Mouse (Mus musculus) hindbrain, embryonic 13.5 days (tissue): ENCODE measurements at regions not wholly inside any gene's neighbourhood (a gene's known extent, or its start where the extent isn't known, plus 50 kb on each side); places are given as distances from the start of the nearest gene placed in this dataset.
"Not testable (repeated sequence)": the region's sequence is repeated elsewhere in the genome, so short reads cannot be mapped to it uniquely, and the experiment has no call there.

Source experiments
- ATAC-seq: fragments of 200-750 bp; cut with Nextera tagmentation; 2 replicates; pipeline ENCODE4 v1.8.0; 2017; ENCODE audit warnings: moderate TSS enrichment; ENCODE audit not compliant: low FRiP score
- H3K27ac ChIP-seq: fragments of 300-500 bp; sonication (generic); 2 replicates; pipeline ENCODE4 v1.5.1; 2015; ENCODE audit warnings: inconsistent platforms, mild to moderate bottlenecking, moderate library complexity
- H3K27me3 ChIP-seq: fragments of 300-500 bp; sonication (generic); 2 replicates; pipeline ENCODE4 v1.6.1; 2015; ENCODE audit warnings: mild to moderate bottlenecking, inconsistent platforms
- H3K36me3 ChIP-seq: fragments of 300-500 bp; sonication (generic); 2 replicates; pipeline ENCODE4 v1.6.1; 2015; ENCODE audit warnings: mild to moderate bottlenecking, inconsistent platforms
- H3K4me1 ChIP-seq: fragments of 300-500 bp; sonication (generic); replicated peaks from 2 replicates; pipeline ENCODE4 v1.6.1; 2015; ENCODE audit warnings: inconsistent platforms
- H3K4me2 ChIP-seq: fragments of 300-500 bp; sonication (generic); 2 replicates; pipeline ENCODE4 v1.6.1; 2015; ENCODE audit warnings: inconsistent platforms, mild to moderate bottlenecking, moderate library complexity
- H3K4me3 ChIP-seq: fragments of 300-500 bp; sonication (generic); 2 replicates; pipeline ENCODE4 v1.5.1; 2015; ENCODE audit warnings: mild to moderate bottlenecking, inconsistent platforms
- H3K9ac ChIP-seq: fragments of 300-500 bp; sonication (generic); 2 replicates; pipeline ENCODE4 v1.6.1; 2015; ENCODE audit warnings: mild to moderate bottlenecking, inconsistent platforms
- H3K9me3 ChIP-seq: fragments of 300-500 bp; sonication (generic); 2 replicates; pipeline ENCODE4 v1.6.1; 2016; ENCODE audit warnings: inconsistent platforms
- WGBS: fragments of 180-500 bp; shearing (Covaris S2); methylation state at CpG from one replicate; pipeline ENCODE4 v1.1.7; 2015; 5-methylcytosine and 5-hydroxymethylcytosine counted together

DNA sequence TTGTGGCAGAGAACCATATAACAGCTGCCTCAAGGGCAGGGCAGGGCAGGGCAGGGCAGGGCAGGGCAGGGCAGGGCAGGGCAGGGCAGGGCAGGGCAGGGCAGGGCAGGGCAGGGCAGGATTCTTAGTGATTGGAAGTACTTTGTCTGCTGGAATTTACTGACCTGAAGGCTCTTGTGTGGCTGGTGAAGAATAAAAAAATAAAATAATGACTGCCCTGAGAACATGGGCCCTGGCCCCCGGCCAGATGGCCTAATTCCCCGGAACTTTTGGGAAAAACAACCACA is 169.3 kb downstream of the Qk start:
- not testable (repeated sequence) for H3K4me2 ChIP-seq

DNA sequence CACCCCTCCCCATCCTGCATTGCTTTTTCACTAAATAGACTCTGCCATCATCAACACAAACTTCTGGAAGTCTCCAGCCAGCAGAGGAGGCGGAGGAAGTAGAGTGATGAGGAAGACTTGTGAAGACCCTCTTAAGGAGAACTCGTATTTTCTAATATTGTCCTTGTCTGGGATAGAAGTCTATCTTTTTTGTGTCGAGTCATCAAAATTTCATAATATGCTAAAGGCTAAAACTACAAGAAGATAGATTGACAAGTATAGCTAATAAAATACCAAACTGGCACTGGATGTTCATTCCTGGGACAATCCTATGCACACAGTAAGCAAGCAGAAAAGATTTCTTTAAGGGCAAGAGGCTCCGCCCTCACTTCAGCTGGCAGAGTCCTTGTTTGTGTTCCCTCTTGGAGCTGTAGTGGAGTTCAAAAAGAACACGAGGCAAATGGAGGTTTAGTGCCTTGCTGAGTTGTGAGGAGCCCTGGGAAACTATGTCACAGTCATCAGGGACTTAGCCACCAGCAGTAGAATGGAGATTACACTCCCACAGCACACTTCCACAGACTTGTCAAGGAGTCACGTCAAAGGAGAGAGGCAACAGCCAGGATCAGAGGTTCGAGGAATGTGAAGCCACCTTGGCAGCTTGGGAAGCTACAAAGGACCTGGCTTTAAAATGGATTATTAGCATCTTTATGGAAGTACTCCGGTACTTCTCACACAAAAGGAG is 169.8 kb downstream of the Qk start:
- WGBS, result 67% methylated on average over 8 of the region's 8 CpGs
- no peak overlapping the region for H3K27ac ChIP-seq
- peaks cover 18% of the 10 kb centered on the region for H3K4me1 ChIP-seq
- no peaks in the 10 kb centered on the region for H3K36me3 ChIP-seq
- H3K4me3 ChIP-seq, result no peak overlapping the region
- ATAC-seq, result no peak
- H3K9me3 ChIP-seq, result no peaks in the 10 kb centered on the region
- H3K27me3 ChIP-seq, result no peaks in the 10 kb centered on the region
- H3K4me2 ChIP-seq, result no peak overlapping the region
- H3K9ac ChIP-seq, result no peak overlapping the region

More for the DNA sequence above, 169.3 kb downstream of the Qk start:
- WGBS, result 66% methylated on average over 2 of the region's 2 CpGs
- not testable (repeated sequence) for H3K9ac ChIP-seq, H3K27me3 ChIP-seq, ATAC-seq, H3K9me3 ChIP-seq, H3K27ac ChIP-seq, H3K36me3 ChIP-seq, H3K4me3 ChIP-seq
- H3K4me1 ChIP-seq, result peaks cover 21% of the 10 kb centered on the region

DNA sequence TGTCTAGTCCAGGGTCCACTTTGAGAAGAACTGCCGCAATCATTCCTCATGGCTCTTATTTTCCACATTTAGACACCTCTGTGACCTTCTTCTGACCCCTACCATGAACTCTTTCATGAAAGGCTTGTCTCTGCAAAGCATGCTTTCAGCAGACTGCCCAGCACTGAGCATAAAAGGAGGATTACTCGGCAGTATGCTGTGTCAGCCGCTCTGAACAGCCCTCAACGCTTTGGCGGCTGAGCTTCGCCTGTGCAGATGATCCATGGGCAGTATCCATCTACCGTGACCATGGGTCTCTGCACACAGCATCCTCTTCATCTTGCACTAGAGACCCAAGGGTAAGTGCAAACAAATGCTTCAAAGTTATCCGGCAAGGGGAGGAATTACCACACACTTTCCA is 172.5 kb downstream of the Qk start:
- H3K4me1 ChIP-seq, result peaks cover 11% of the 10 kb centered on the region
- no peaks in the 10 kb centered on the region for H3K36me3 ChIP-seq
- H3K27ac ChIP-seq, result no peak overlapping the region
- no peak overlapping the region for H3K9ac ChIP-seq
- 22% methylated on average over 8 of the region's 8 CpGs for WGBS
- H3K27me3 ChIP-seq, result no peaks in the 10 kb centered on the region
- no peak for ATAC-seq
- H3K4me2 ChIP-seq, result no peak overlapping the region
- H3K4me3 ChIP-seq, result no peak overlapping the region
- H3K9me3 ChIP-seq, result no peaks in the 10 kb centered on the region

DNA sequence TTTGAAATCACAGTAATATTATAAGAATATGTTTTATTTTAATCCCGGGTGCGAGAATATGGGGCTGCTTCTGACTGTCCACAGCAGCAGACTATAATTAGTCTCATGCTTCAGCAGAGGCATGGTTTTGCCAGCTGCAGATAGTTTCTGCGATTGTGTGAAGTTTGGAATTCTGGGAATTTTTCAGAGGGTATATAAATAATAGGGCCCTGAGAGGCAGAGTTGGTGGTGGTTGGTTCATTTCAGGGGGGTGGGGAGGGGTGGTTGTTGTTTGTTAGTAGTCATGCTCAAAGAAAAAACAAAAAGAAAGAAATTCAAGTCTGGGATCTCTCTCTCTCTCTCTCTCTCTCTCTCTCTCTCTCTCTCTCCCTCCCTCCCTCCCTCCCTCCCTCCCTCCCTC is 173.1 kb downstream of the Qk start:
- H3K4me1 ChIP-seq, result peaks cover 11% of the 10 kb centered on the region
- no peak overlapping the region for H3K9ac ChIP-seq
- H3K9me3 ChIP-seq, result no peaks in the 10 kb centered on the region
- H3K4me2 ChIP-seq, result no peak overlapping the region
- no peak overlapping the region for H3K27ac ChIP-seq
- H3K27me3 ChIP-seq, result no peaks in the 10 kb centered on the region
- H3K36me3 ChIP-seq, result no peaks in the 10 kb centered on the region
- ATAC-seq, result no peak
- no peak overlapping the region for H3K4me3 ChIP-seq
- WGBS, result 86% methylated on average over 3 of the region's 3 CpGs

DNA sequence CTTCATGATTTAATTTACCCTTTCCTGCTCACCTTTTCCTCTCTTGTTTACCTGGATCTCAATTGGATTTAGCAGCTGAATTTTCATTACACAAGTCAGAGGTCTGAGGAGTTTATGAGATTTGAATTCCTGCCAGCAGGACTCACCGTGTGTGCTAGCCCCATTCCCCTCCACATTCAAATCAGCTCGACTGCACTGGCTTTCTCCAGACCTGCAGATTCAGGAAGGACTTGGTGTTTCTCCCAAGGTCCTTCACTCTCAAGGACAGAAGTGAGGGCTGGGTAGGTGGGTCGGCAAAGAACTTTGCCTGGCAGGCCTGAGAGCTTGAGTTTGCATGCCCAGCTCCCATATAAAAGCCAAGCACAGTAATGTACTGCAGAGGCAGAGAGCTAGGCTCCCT is 180.8 kb downstream of the Qk start:
- 57% methylated on average over 3 of the region's 3 CpGs for WGBS

DNA sequence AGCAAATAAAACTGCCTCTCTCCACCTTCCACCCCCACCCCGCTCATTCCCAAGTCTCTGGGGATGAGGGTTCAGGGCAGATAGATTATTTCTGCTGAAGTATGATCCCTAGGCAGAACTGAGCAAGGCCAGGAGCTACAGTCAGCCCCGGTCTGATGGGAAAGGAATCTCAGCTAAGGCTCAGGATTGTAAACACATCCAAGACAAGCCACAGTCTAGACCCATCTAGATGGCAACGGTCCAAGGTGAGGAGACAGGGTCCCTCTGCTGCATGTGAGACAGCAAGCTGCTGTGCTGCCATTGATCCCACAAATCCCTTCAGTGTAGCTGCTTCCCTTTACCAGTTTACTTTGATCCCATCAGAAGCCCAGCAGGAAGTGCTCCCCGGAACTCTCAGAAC is 181.3 kb downstream of the Qk start:
- Histone ChIP-seq H3K9ac (no peak overlapping the region), H3K4me3 (no peak overlapping the region), H3K4me2 (no peak overlapping the region), H3K9me3 (0 out of 2 replicates have a peak, but pooled peaks cover 3% of the 10 kb centered on the region), H3K27ac (no peak overlapping the region), H3K27me3 (no peaks in the 10 kb centered on the region), H3K4me1 (peaks cover 11% of the 10 kb centered on the region; the same call in 1 of the 2 replicates), H3K36me3 (no peaks in the 10 kb centered on the region)
- ATAC-seq, result no peak
- WGBS, result 87% methylated on average over 4 of the region's 4 CpGs

More for the DNA sequence above, 180.8 kb downstream of the Qk start:
- Histone ChIP-seq H3K9me3 (0 out of 2 replicates have a peak, but pooled peaks cover 3% of the 10 kb centered on the region), H3K4me3 (no peak overlapping the region), H3K36me3 (no peaks in the 10 kb centered on the region), H3K27ac (no peak overlapping the region), H3K4me2 (no peak overlapping the region), H3K27me3 (no peaks in the 10 kb centered on the region), H3K4me1 (peaks cover 11% of the 10 kb centered on the region; the same call in 1 of the 2 replicates), H3K9ac (no peak overlapping the region)
- no peak for ATAC-seq

DNA sequence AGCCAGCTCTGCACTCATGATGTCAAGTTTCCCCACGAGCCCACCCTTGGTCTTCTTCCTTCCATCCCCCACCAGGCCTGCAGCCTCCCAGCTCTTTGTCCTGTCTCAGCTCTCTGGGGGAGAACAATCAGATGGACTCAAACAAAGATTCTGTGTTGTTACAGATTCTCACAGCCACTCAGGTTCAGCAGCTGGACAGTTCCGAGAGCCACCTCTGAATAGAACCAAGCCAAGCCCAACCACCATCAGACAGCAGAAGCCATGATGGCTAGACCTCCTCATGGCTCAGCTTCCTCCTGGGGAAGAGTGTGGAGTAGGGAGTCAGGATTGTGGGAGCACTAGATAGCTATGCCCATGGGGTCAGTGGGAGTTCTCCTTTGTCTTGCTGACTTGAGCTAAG is 184.5 kb downstream of the Qk start:
- Histone ChIP-seq H3K4me1 (peaks cover 10% of the 10 kb centered on the region; the same call in 1 of the 2 replicates), H3K9me3 (no peaks in the 10 kb centered on the region), H3K36me3 (no peaks in the 10 kb centered on the region), H3K4me2 (no peak overlapping the region), H3K4me3 (no peak overlapping the region), H3K9ac (no peak overlapping the region), H3K27ac (no peak overlapping the region), H3K27me3 (no peaks in the 10 kb centered on the region)
- WGBS, result 60% methylated on average over 2 of the region's 2 CpGs
- ATAC-seq, result no peak

DNA sequence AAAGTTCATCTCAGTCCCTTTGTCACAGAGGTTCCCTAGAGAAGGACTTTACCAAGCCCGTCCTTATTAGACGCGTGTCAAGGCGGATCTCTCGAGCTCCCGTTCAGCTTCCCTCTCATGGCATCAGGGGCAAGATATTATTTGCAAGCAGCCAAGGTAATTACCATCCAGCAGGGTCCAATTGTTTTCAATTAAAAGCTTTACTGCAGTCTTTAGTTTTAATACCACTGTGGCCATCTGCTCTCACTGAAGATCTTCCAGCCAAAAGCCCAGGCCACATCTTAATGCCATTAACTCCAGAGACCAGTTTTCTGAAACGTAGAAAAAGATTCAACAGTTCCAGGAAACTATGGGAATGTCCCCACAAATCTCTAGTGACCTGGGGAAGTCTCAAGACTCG is 191.1 kb downstream of the Qk start:
- H3K4me3 ChIP-seq, result no peak overlapping the region
- no peak for ATAC-seq
- H3K4me2 ChIP-seq, result no peak overlapping the region
- H3K9ac ChIP-seq, result no peak overlapping the region
- no peaks in the 10 kb centered on the region for H3K27me3 ChIP-seq
- H3K27ac ChIP-seq, result no peak overlapping the region
- no peaks in the 10 kb centered on the region for H3K36me3 ChIP-seq
- H3K9me3 ChIP-seq, result no peaks in the 10 kb centered on the region
- 48% methylated on average over 8 of the region's 8 CpGs for WGBS
- H3K4me1 ChIP-seq, result peaks cover 9% of the 10 kb centered on the region; the same call in 1 of the 2 replicates

DNA sequence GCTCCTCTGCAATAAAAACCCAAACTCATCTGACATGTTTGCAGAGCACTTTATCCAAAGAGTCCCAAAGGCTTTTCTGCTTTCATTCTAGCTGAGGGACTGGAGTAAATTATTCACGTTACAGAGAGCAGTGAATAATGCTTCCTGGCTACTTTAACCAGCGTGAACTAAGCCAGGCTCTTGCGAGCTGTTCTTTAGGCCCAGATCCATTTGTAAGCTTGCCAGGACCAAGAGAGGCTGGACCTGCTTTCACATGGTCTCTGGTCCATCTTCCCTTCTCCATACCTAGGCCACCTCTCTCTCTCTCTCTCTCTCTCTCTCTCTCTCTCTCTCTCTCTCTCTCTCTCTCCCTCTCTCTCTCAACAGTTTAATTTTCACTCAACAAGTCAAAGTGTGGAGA is 197.2 kb downstream of the Qk start:
- no peak for ATAC-seq
- no peak overlapping the region for H3K27ac ChIP-seq
- H3K4me3 ChIP-seq, result no peak overlapping the region
- no peaks in the 10 kb centered on the region for H3K4me1 ChIP-seq
- H3K27me3 ChIP-seq, result no peaks in the 10 kb centered on the region
- H3K36me3 ChIP-seq, result no peaks in the 10 kb centered on the region
- H3K9ac ChIP-seq, result no peak overlapping the region
- WGBS, result 42% methylated on average over 3 of the region's 3 CpGs
- peaks cover 8% of the 10 kb centered on the region for H3K9me3 ChIP-seq
- no peak overlapping the region for H3K4me2 ChIP-seq

DNA sequence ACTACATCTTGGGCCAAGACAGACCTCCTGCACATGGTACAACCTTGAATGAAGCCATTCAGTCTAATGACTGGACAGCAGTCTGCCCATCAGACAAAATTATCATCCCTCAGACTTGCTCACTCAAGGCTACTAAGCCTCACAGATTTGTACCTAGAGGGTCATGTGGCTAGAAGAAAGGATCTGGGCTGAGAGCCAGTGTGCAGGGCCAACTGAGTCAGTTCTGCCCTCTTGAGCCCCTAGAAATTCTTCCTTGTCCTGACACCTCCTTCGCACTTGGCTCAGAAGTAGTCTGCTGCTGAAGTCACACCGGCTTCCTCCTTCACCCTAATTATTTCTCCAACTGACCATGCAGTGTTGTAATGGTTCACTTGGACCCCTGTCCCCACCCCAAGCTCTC is 207.5 kb downstream of the Qk start:
- 91% methylated on average over 2 of the region's 2 CpGs for WGBS

DNA sequence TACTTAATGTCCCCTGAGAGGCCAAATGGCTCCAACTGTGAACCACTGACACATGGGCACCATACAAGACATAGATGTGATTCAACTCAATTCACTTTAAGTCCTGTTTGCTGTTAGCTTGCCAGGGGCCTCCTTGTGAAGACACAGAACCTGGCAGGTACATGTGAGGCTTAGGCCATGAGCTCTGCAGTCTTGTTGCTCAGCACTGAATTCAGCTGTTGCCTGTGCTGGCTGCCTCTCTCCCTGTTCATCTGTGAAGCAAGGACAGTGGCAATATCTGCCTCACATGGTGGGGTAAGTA is 209.3 kb downstream of the Qk start:
- no peaks in the 10 kb centered on the region for H3K27me3 ChIP-seq
- no peak for ATAC-seq
- no peaks in the 10 kb centered on the region for H3K36me3 ChIP-seq
- H3K4me2 ChIP-seq, result no peak overlapping the region
- H3K27ac ChIP-seq, result peak overlapping the region; percentile 75
- peaks cover 13% of the 10 kb centered on the region for H3K4me1 ChIP-seq
- no peak overlapping the region for H3K4me3 ChIP-seq
- no peak overlapping the region for H3K9ac ChIP-seq
- H3K9me3 ChIP-seq, result no peaks in the 10 kb centered on the region

More for the DNA sequence above, 207.5 kb downstream of the Qk start:
- ATAC-seq, result no peak
- Histone ChIP-seq H3K4me1 (peaks cover 13% of the 10 kb centered on the region), H3K4me3 (no peak overlapping the region), H3K27me3 (no peaks in the 10 kb centered on the region), H3K27ac (no peak overlapping the region), H3K9ac (no peak overlapping the region), H3K36me3 (no peaks in the 10 kb centered on the region), H3K4me2 (no peak overlapping the region), H3K9me3 (no peaks in the 10 kb centered on the region)

DNA sequence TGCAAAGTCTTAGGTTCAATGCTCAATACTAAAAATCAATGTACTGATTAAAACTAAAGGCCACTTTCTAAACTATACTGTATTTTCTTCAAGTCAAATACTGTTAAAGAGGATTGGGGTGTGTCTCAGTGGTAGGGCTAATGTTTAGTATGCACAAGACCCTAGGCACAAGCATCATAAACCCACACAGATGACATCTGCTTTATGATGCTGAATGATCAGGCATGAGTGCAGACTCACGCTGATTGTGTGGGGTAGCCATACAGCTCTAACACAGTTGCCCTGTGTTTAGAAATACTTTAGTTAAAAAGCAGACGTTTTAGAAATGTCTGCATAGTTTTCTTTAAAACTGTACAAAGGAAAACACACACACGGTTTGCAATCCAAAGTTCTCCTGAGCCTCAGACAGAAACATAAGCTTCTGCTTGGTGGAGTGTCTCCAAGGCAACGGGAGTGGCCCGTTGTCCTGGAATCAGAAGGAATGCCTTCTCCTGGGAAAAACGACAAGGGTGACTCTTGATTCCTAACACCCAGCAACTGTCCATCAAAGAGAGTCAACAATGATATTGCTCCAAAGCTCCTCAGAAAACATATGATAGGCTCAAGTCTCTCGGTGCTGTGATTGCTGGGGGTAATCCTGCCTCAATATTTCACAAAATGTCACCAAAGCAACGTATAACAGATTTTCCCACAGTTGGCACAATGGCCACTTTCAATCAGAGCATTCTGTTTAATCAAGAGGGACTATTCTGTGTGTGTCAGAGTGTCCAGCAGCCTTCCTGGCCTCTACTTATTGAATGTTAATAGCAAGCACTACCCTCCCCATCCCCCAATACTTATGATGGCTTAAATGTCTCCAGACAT is 209.9 kb downstream of the Qk start:
- Histone ChIP-seq H3K9ac (no peak overlapping the region), H3K4me3 (no peak overlapping the region), H3K4me2 (no peak overlapping the region), H3K36me3 (no peaks in the 10 kb centered on the region), H3K4me1 (peaks cover 13% of the 10 kb centered on the region), H3K9me3 (no peaks in the 10 kb centered on the region), H3K27me3 (no peaks in the 10 kb centered on the region), H3K27ac (peak overlapping the region; percentile 75)
- ATAC-seq, result peak; percentile 78
- 13% methylated on average over 8 of the region's 8 CpGs for WGBS

DNA sequence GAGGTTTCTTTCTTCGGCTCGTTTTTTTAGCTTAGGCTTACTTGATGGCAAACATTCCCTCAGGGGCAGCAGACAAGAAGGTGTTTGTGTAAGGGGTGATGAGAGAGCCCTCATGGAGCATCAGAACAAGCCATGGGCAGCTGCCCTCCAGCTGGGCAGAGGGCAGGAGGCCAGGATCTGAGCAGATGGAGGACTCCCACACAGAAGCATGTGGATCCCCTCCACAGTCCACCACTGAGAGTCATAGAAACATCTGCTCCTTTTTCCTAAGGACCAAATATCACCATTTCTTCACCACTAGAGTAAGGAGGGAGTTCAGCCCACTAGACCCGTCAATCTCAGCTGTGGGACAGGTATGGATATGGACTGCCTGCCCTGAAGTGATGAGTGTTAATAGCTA is 214.4 kb downstream of the Qk start:
- 70% methylated on average over 3 of the region's 3 CpGs for WGBS
- H3K4me2 ChIP-seq, result no peak overlapping the region
- no peak overlapping the region for H3K9ac ChIP-seq
- H3K4me3 ChIP-seq, result no peak overlapping the region
- H3K27ac ChIP-seq, result no peak overlapping the region
- no peaks in the 10 kb centered on the region for H3K36me3 ChIP-seq
- H3K4me1 ChIP-seq, result peaks cover 8% of the 10 kb centered on the region
- no peaks in the 10 kb centered on the region for H3K27me3 ChIP-seq
- no peak for ATAC-seq
- 0 out of 2 replicates have a peak, but pooled peaks cover 2% of the 10 kb centered on the region for H3K9me3 ChIP-seq
